9 mouse cellular contexts compared by ENCODE assay signal in genomic region chr1:65112807-65113196, GRCm38 (mm10). TPM values are rescaled to one million over a fixed set of nuclear protein-coding genes. Genes with fewer than 3 reads are reported as not detected.
DNase-seq lines count a peak whose midpoint lies in the region; ATAC-seq lines count a peak whose summit lies in the region.
"Had no signal": no experiment of that assay in that cellular context is flagged by ENCODE, and none has a peak within 500 bp of the region (broad histone marks: within the 10 kb centered on the region; RNA-seq: fewer than 3 reads in every experiment).

No protein-coding gene starts in this region.

- H3K9ac ChIP-seq in embryonic facial prominence, embryonic 14.5 days (ENCODE audit: low read depth, low read length): no peak overlapping the region

- no peak overlapping the region; the same call in 1 of the 2 replicates for H3K27ac ChIP-seq in embryonic facial prominence, embryonic 14.5 days (replicated peaks; ENCODE audit: low read depth, low read length)
- H3K27ac ChIP-seq in midbrain, embryonic 10.5 days (replicated peaks): no peak overlapping the region; the same call in 1 of the 2 replicates

- H3K36me3 ChIP-seq in embryonic facial prominence, embryonic 14.5 days (ENCODE audit: control insufficient read depth, insufficient read depth, low read length): no peaks in the 10 kb centered on the region
- no peaks in the 10 kb centered on the region for H3K36me3 ChIP-seq in midbrain, embryonic 10.5 days

- DNase-seq in gastrocnemius, postnatal 25 days: peak; percentile 11
- no peak for DNase-seq in gastrocnemius, postnatal 14 days
- DNase-seq in embryonic facial prominence, embryonic 14.5 days (ENCODE audit: low spot score): no peak
- peak; percentile 54 for DNase-seq in kidney, adult 9 months
- peak; percentile 20 for DNase-seq in midbrain, embryonic 10.5 days (ENCODE audit: low spot score)
- DNase-seq in layer of hippocampus, postnatal 10 days (ENCODE audit: low spot score in 2 of 2): no peak
- no peak for DNase-seq in left cerebral cortex, adult 9 months (ENCODE audit: low spot score in 2 of 2)
- no peak for DNase-seq in right cerebral cortex, adult 2 months (ENCODE audit: low spot score in 2 of 2)

- WGBS in embryonic facial prominence, embryonic 14.5 days: 48% methylated on average over 14 of the region's 14 CpGs
- 62% methylated on average over 14 of the region's 14 CpGs for WGBS in midbrain, embryonic 10.5 days

- no peaks in the 10 kb centered on the region for H3K9me3 ChIP-seq in embryonic facial prominence, embryonic 14.5 days (ENCODE audit: control insufficient read depth, low read length)
- H3K9me3 ChIP-seq in midbrain, embryonic 10.5 days (replicated peaks): no peaks in the 10 kb centered on the region

- peak overlapping the region; percentile 45 for H3K4me2 ChIP-seq in embryonic facial prominence, embryonic 14.5 days (ENCODE audit: low read depth, low read length)

- intact Hi-C loops in gastrocnemius, postnatal 14 days (cut with DNase I; ENCODE audit: low total_unique reads): loop anchor here (10.0 kb wide), 1 partner anchor 52 kb away; no protein-coding TSS in a partner anchor

- no peaks in the 10 kb centered on the region for H3K27me3 ChIP-seq in embryonic facial prominence, embryonic 14.5 days (replicated peaks; ENCODE audit: control insufficient read depth, insufficient read depth, low read length)
- H3K27me3 ChIP-seq in midbrain, embryonic 10.5 days (ENCODE audit: low read depth, poor library complexity, severe bottlenecking): no peaks in the 10 kb centered on the region

- H3K4me1 ChIP-seq in embryonic facial prominence, embryonic 14.5 days (ENCODE audit: control insufficient read depth, insufficient read depth, low read length): peaks cover 4% of the 10 kb centered on the region; the same call in 1 of the 2 replicates
- peaks cover 10% of the 10 kb centered on the region; the same call in 1 of the 2 replicates for H3K4me1 ChIP-seq in midbrain, embryonic 10.5 days

- ATAC-seq in embryonic facial prominence, embryonic 14.5 days (ENCODE audit: low read depth): no peak

- H3K4me3 ChIP-seq in embryonic facial prominence, embryonic 14.5 days (ENCODE audit: low read depth, low read length): peak overlapping the region; percentile 21; the same call in 1 of the 2 replicates
- H3K4me3 ChIP-seq in midbrain, embryonic 10.5 days: 0 out of 2 replicates have a peak overlapping the region, but pooled peaks have one; percentile 16

RNA-seq across cellular contexts. Expression of gene Gm28845, which starts 6.6 kb away (rescaled TPM):
- not detected for total RNA-seq in gastrocnemius, postnatal 25 days (2021)
- total RNA-seq in gastrocnemius, postnatal 14 days (2021): not detected
- not detected in 2 replicates for polyA plus RNA-seq in embryonic facial prominence, embryonic 14.5 days (2014; fragmentation: Nextera tagmentation; extraction: Ambion mirVana)
- polyA plus RNA-seq in midbrain, embryonic 10.5 days (2016; fragmentation: Nextera tagmentation; extraction: Ambion mirVana): 0.19 TPM in 1 of 2 replicates, not detected in the other
- 1 to 10 TPM in 1 of 2 experiments, not detected in 1; 2.2 TPM for total RNA-seq in layer of hippocampus, postnatal 10 days (2021)
- total RNA-seq: MEL had no signal

RNA-seq across cellular contexts. Expression of gene Cryga, which starts 9.6 kb away (rescaled TPM):
- total RNA-seq in gastrocnemius, postnatal 25 days (2021): not detected
- not detected for total RNA-seq in gastrocnemius, postnatal 14 days (2021)
- not detected in 2 replicates for polyA plus RNA-seq in embryonic facial prominence, embryonic 14.5 days (2014; fragmentation: Nextera tagmentation; extraction: Ambion mirVana)
- polyA plus RNA-seq in midbrain, embryonic 10.5 days (2016; fragmentation: Nextera tagmentation; extraction: Ambion mirVana): not detected in 2 replicates
- total RNA-seq in layer of hippocampus, postnatal 10 days (2021): 1 to 10 TPM in 1 of 2 experiments, under 1 TPM in 1; 0.78 to 1.7 TPM
- total RNA-seq: MEL had no signal

RNA-seq across cellular contexts. Expression of gene D630023F18Rik, which starts 10.2 kb away (rescaled TPM):
- not detected for total RNA-seq in gastrocnemius, postnatal 25 days (2021)
- not detected for total RNA-seq in gastrocnemius, postnatal 14 days (2021)
- polyA plus RNA-seq in embryonic facial prominence, embryonic 14.5 days (2014; fragmentation: Nextera tagmentation; extraction: Ambion mirVana): 0.31 and 0.64 TPM in 2 replicates
- 0.16 TPM in 1 of 2 replicates, not detected in the other for polyA plus RNA-seq in midbrain, embryonic 10.5 days (2016; fragmentation: Nextera tagmentation; extraction: Ambion mirVana)
- 10 to 100 TPM; 18.2 to 18.6 TPM for total RNA-seq in layer of hippocampus, postnatal 10 days (2021)
- total RNA-seq: MEL had no signal

RNA-seq across cellular contexts. Expression of gene Crygb, which starts 30.7 kb away (rescaled TPM):
- not detected for total RNA-seq in gastrocnemius, postnatal 25 days (2021)
- total RNA-seq in gastrocnemius, postnatal 14 days (2021): not detected
- 0.35 TPM in 1 of 2 replicates, not detected in the other for polyA plus RNA-seq in embryonic facial prominence, embryonic 14.5 days (2014; fragmentation: Nextera tagmentation; extraction: Ambion mirVana)
- polyA plus RNA-seq in midbrain, embryonic 10.5 days (2016; fragmentation: Nextera tagmentation; extraction: Ambion mirVana): not detected in 2 replicates
- not detected for total RNA-seq in layer of hippocampus, postnatal 10 days (2021)
- total RNA-seq: MEL had no signal

RNA-seq across cellular contexts. Expression of gene Crygc, which starts 39.3 kb away (rescaled TPM):
- total RNA-seq in gastrocnemius, postnatal 25 days (2021): not detected
- total RNA-seq in gastrocnemius, postnatal 14 days (2021): not detected
- 0.37 TPM in 1 of 2 replicates, not detected in the other for polyA plus RNA-seq in embryonic facial prominence, embryonic 14.5 days (2014; fragmentation: Nextera tagmentation; extraction: Ambion mirVana)
- 0.24 TPM in 1 of 2 replicates, not detected in the other for polyA plus RNA-seq in midbrain, embryonic 10.5 days (2016; fragmentation: Nextera tagmentation; extraction: Ambion mirVana)
- total RNA-seq in layer of hippocampus, postnatal 10 days (2021): not detected
- total RNA-seq: MEL had no signal

Comparison
In these comparisons a context has a peak if more than half of its experiments do, and no peak if none do; other contexts are left out.
1. DNase-seq: peak in gastrocnemius, postnatal 25 days (single experiment), kidney, adult 9 months (single experiment) and midbrain, embryonic 10.5 days (single experiment); none in gastrocnemius, postnatal 14 days (single experiment), embryonic facial prominence, embryonic 14.5 days (single experiment), layer of hippocampus, postnatal 10 days (0 of 2), left cerebral cortex, adult 9 months (0 of 2) and right cerebral cortex, adult 2 months (0 of 2).
2. RNA of gene D630023F18Rik, which starts 10.2 kb away (total RNA-seq): 18.2 to 18.6 TPM in layer of hippocampus, postnatal 10 days; not detected in gastrocnemius, postnatal 25 days and not detected in gastrocnemius, postnatal 14 days; every median in the first group is over 10 times any median in the second.